Mouse (Mus musculus): Measurements from ENCODE around the gene Myom1. TPM values are rescaled to one million over a fixed set of nuclear protein-coding genes. Genes with fewer than 3 reads are reported as not detected.

Myom1 gene
- polyA plus RNA-seq, 1 experiment from 2014 or later, result 4.7 TPM

- Histone ChIP-seq H3K4me2 (ENCODE audit: low read depth) (no peak overlapping the region), H3K36me3 (ENCODE audit: control insufficient read depth, insufficient read depth, low read length) (no peaks in the 10 kb centered on the region), H3K27me3 (ENCODE audit: control insufficient read depth, insufficient read depth, low read length) (no peaks in the 10 kb centered on the region), H3K4me3 (ENCODE audit: low read depth, low read length) (no peak overlapping the region), H3K9ac (ENCODE audit: low read length) (no peak overlapping the region), H3K4me1 (ENCODE audit: control insufficient read depth, insufficient read depth, low read length) (no peaks in the 10 kb centered on the region), H3K9me3 (ENCODE audit: control insufficient read depth, low read length) (no peaks in the 10 kb centered on the region), H3K27ac (ENCODE audit: low read depth, low read length) (no peak overlapping the region)
- WGBS, result 90% methylated on average over 8 of the region's 8 CpGs
- ATAC-seq (ENCODE audit: insufficient read depth, low FRiP score, low TSS enrichment) (no peak), DNase-seq (ENCODE audit: low spot score) (no peak)
Observed at GRCm38 (mm10) chr17:71124061-71124670, 121.7 kb downstream of the Myom1 start.

- Histone ChIP-seq H3K36me3 (ENCODE audit: control insufficient read depth, insufficient read depth, low read length) (no peaks in the 10 kb centered on the region), H3K4me1 (ENCODE audit: control insufficient read depth, insufficient read depth, low read length) (no peaks in the 10 kb centered on the region), H3K27me3 (ENCODE audit: control insufficient read depth, insufficient read depth, low read length) (no peaks in the 10 kb centered on the region), H3K4me2 (ENCODE audit: low read depth) (no peak overlapping the region), H3K27ac (ENCODE audit: low read depth, low read length) (no peak overlapping the region), H3K9ac (ENCODE audit: low read length) (no peak overlapping the region), H3K9me3 (ENCODE audit: control insufficient read depth, low read length) (no peaks in the 10 kb centered on the region), H3K4me3 (ENCODE audit: low read depth, low read length) (no peak overlapping the region)
- no peak for DNase-seq (ENCODE audit: low spot score)
- 77% methylated on average over 1 of the region's 1 CpGs for WGBS
- ATAC-seq (ENCODE audit: insufficient read depth, low FRiP score, low TSS enrichment), result no peak
Observed at GRCm38 (mm10) chr17:71124674-71125073, 122.2 kb downstream of the Myom1 start.

GRCm38 (mm10) chr17:71125519-71125918 lies 123.1 kb downstream of the Myom1 start:
- DNase-seq (ENCODE audit: low spot score) (no peak), ATAC-seq (ENCODE audit: insufficient read depth, low FRiP score, low TSS enrichment) (no peak)
- 67% methylated on average over 12 of the region's 12 CpGs for WGBS
- Histone ChIP-seq H3K9me3 (ENCODE audit: control insufficient read depth, low read length) (no peaks in the 10 kb centered on the region), H3K4me1 (ENCODE audit: control insufficient read depth, insufficient read depth, low read length) (peaks cover 3% of the 10 kb centered on the region; the same call in 1 of the 2 replicates), H3K27me3 (ENCODE audit: control insufficient read depth, insufficient read depth, low read length) (no peaks in the 10 kb centered on the region), H3K4me3 (ENCODE audit: low read depth, low read length) (no peak overlapping the region), H3K9ac (ENCODE audit: low read length) (no peak overlapping the region), H3K36me3 (ENCODE audit: control insufficient read depth, insufficient read depth, low read length) (no peaks in the 10 kb centered on the region), H3K4me2 (ENCODE audit: low read depth) (no peak overlapping the region), H3K27ac (ENCODE audit: low read depth, low read length) (no peak overlapping the region)

- no peak for ATAC-seq (ENCODE audit: insufficient read depth, low FRiP score, low TSS enrichment)
- H3K4me3 ChIP-seq (ENCODE audit: low read depth, low read length), result no peak overlapping the region
- no peak overlapping the region for H3K9ac ChIP-seq (ENCODE audit: low read length)
- no peak overlapping the region for H3K27ac ChIP-seq (ENCODE audit: low read depth, low read length)
- H3K9me3 ChIP-seq (ENCODE audit: control insufficient read depth, low read length), result no peaks in the 10 kb centered on the region
- H3K4me1 ChIP-seq (ENCODE audit: control insufficient read depth, insufficient read depth, low read length), result peaks cover 3% of the 10 kb centered on the region; the same call in 1 of the 2 replicates
- no peak for DNase-seq (ENCODE audit: low spot score)
- no peaks in the 10 kb centered on the region for H3K27me3 ChIP-seq (ENCODE audit: control insufficient read depth, insufficient read depth, low read length)
- H3K36me3 ChIP-seq (ENCODE audit: control insufficient read depth, insufficient read depth, low read length), result no peaks in the 10 kb centered on the region
- H3K4me2 ChIP-seq (ENCODE audit: low read depth), result no peak overlapping the region
- WGBS, result 69% methylated on average over 12 of the region's 12 CpGs
Observed at GRCm38 (mm10) chr17:71126001-71126400, 123.6 kb downstream of the Myom1 start.

GRCm38 (mm10) chr17:71127464-71128110 lies 125.2 kb downstream of the Myom1 start:
- 81% methylated on average over 7 of the region's 7 CpGs for WGBS
- H3K9ac ChIP-seq (ENCODE audit: low read length), result no peak overlapping the region
- H3K4me3 ChIP-seq (ENCODE audit: low read depth, low read length), result no peak overlapping the region
- ATAC-seq (ENCODE audit: insufficient read depth, low FRiP score, low TSS enrichment), result no peak
- no peak for DNase-seq (ENCODE audit: low spot score)
- no peaks in the 10 kb centered on the region for H3K27me3 ChIP-seq (ENCODE audit: control insufficient read depth, insufficient read depth, low read length)
- no peak overlapping the region for H3K27ac ChIP-seq (ENCODE audit: low read depth, low read length)
- H3K36me3 ChIP-seq (ENCODE audit: control insufficient read depth, insufficient read depth, low read length), result no peaks in the 10 kb centered on the region
- H3K9me3 ChIP-seq (ENCODE audit: control insufficient read depth, low read length), result no peaks in the 10 kb centered on the region
- H3K4me1 ChIP-seq (ENCODE audit: control insufficient read depth, insufficient read depth, low read length), result peaks cover 3% of the 10 kb centered on the region; the same call in 1 of the 2 replicates
- H3K4me2 ChIP-seq (ENCODE audit: low read depth), result no peak overlapping the region

- ATAC-seq (ENCODE audit: insufficient read depth, low FRiP score, low TSS enrichment), result no peak; the same call in 1 of the 2 replicates
Observed at GRCm38 (mm10) chr17:71129489-71130261, 127.2 kb downstream of the Myom1 start.

GRCm38 (mm10) chr17:71132221-71132620 lies 129.8 kb downstream of the Myom1 start:
- Histone ChIP-seq H3K9ac (ENCODE audit: low read length) (no peak overlapping the region), H3K27me3 (ENCODE audit: control insufficient read depth, insufficient read depth, low read length) (no peaks in the 10 kb centered on the region), H3K4me2 (ENCODE audit: low read depth) (no peak overlapping the region), H3K27ac (ENCODE audit: low read depth, low read length) (no peak overlapping the region), H3K36me3 (ENCODE audit: control insufficient read depth, insufficient read depth, low read length) (no peaks in the 10 kb centered on the region), H3K9me3 (ENCODE audit: control insufficient read depth, low read length) (no peaks in the 10 kb centered on the region), H3K4me3 (ENCODE audit: low read depth, low read length) (no peak overlapping the region), H3K4me1 (ENCODE audit: control insufficient read depth, insufficient read depth, low read length) (peaks cover 3% of the 10 kb centered on the region; the same call in 1 of the 2 replicates)
- no peak for ATAC-seq (ENCODE audit: insufficient read depth, low FRiP score, low TSS enrichment)
- no peak for DNase-seq (ENCODE audit: low spot score)

More at GRCm38 (mm10) chr17:71129489-71130261, 127.2 kb downstream of the Myom1 start:
- H3K9me3 ChIP-seq (ENCODE audit: control insufficient read depth, low read length), result no peaks in the 10 kb centered on the region
- 69% methylated on average over 9 of the region's 9 CpGs for WGBS
- H3K36me3 ChIP-seq (ENCODE audit: control insufficient read depth, insufficient read depth, low read length), result no peaks in the 10 kb centered on the region
- peaks cover 3% of the 10 kb centered on the region; the same call in 1 of the 2 replicates for H3K4me1 ChIP-seq (ENCODE audit: control insufficient read depth, insufficient read depth, low read length)
- 0 out of 2 replicates have a peak overlapping the region, but pooled peaks have one; percentile 39 for H3K27ac ChIP-seq (ENCODE audit: low read depth, low read length)
- H3K27me3 ChIP-seq (ENCODE audit: control insufficient read depth, insufficient read depth, low read length), result no peaks in the 10 kb centered on the region
- H3K9ac ChIP-seq (ENCODE audit: low read length), result peak overlapping the region; percentile 14; the same call in 1 of the 2 replicates
- no peak for DNase-seq (ENCODE audit: low spot score)
- no peak overlapping the region for H3K4me3 ChIP-seq (ENCODE audit: low read depth, low read length)
- H3K4me2 ChIP-seq (ENCODE audit: low read depth), result no peak overlapping the region

GRCm38 (mm10) chr17:71132856-71133439 lies 130.5 kb downstream of the Myom1 start:
- H3K27ac ChIP-seq (ENCODE audit: low read depth, low read length), result no peak overlapping the region
- no peak for ATAC-seq (ENCODE audit: insufficient read depth, low FRiP score, low TSS enrichment)
- no peak overlapping the region for H3K4me2 ChIP-seq (ENCODE audit: low read depth)
- 86% methylated on average over 11 of the region's 11 CpGs for WGBS
- peaks cover 3% of the 10 kb centered on the region; the same call in 1 of the 2 replicates for H3K4me1 ChIP-seq (ENCODE audit: control insufficient read depth, insufficient read depth, low read length)
- H3K36me3 ChIP-seq (ENCODE audit: control insufficient read depth, insufficient read depth, low read length), result no peaks in the 10 kb centered on the region
- no peaks in the 10 kb centered on the region for H3K27me3 ChIP-seq (ENCODE audit: control insufficient read depth, insufficient read depth, low read length)
- H3K4me3 ChIP-seq (ENCODE audit: low read depth, low read length), result no peak overlapping the region
- H3K9ac ChIP-seq (ENCODE audit: low read length), result no peak overlapping the region
- H3K9me3 ChIP-seq (ENCODE audit: control insufficient read depth, low read length), result no peaks in the 10 kb centered on the region
- DNase-seq (ENCODE audit: low spot score), result no peak
